Mouse (Mus musculus): ENCODE data around the gene Trmo. TPM values are rescaled to one million over a fixed set of nuclear protein-coding genes. Genes with fewer than 3 reads are reported as not detected.

Trmo gene
- polyA plus RNA-seq, 1 experiment from 2014 or later = 6.1 TPM

DNA sequence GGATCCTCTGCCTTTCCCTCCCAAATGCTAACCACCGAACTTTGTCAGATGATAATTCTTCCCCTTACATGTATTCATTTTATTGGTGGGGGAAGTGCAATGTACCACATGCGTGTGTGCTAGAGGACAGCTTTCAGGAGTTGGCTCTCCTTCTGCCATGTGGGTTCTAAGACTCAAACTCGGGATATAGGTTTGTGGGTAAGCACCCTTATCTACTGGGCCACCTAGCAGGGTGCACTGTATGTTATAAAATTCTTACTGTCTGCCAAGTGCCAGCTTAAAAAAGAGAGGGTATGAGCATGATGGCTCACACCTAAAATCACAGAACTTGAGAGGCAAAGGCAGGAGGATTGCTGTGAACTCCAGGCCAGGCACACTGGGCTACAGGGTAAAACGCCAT, 9.6 kb upstream of the Trmo start:
- Histone ChIP-seq H3K4me1 (ENCODE audit: insufficient read depth) (peaks cover 9% of the 10 kb centered on the region; the same call in 1 of the 2 replicates), H3K9me3 (ENCODE audit: low read length) (no peaks in the 10 kb centered on the region), H3K9ac (replicated peaks) (no peak overlapping the region; the same call in 1 of the 2 replicates), H3K4me3 (ENCODE audit: low read depth, low read length) (peak overlapping the region; percentile 54), H3K36me3 (replicated peaks; ENCODE audit: insufficient read depth, low read length) (peaks cover 56% of the 10 kb centered on the region), H3K27me3 (ENCODE audit: insufficient read depth, low read length) (no peaks in the 10 kb centered on the region), H3K4me2 (ENCODE audit: low read depth, low read length) (peak overlapping the region; percentile 67), H3K27ac (ENCODE audit: low read depth) (peak overlapping the region; percentile 42; the same call in 1 of the 2 replicates)
- TF ChIP-seq EP300 (IDR thresholded peaks at IDR 0.05; ENCODE audit: low read depth) = no peak
- no peak for TF ChIP-seq CTCF (IDR thresholded peaks at IDR 0.05; ENCODE audit: low read depth)
- 54% methylated on average over 4 of the region's 4 CpGs for WGBS (ENCODE audit: insufficient replicate concordance)
- no peak for DNase-seq
- no peak for ATAC-seq

DNA sequence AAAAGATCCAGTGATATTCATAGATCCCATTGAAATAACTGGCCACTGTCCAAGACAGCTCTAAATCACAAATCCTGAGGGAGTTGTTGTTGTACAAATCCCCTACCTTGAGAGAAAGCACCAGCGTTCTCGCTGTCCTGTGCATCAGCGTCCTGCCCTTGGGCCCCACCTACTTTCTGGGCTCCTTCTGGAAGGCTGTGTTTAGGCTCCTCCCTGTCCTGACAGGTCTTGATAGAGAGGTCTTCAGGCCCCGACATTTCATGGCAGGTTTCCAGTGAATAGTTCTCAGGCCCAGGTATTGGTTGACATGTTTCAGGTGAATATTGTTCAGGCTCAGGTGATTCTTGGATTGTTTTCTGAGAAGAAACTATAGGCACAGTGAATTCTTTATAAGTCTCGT, 6.5 kb upstream of the Trmo start:
- peaks cover 10% of the 10 kb centered on the region; the same call in 1 of the 2 replicates for H3K4me1 ChIP-seq (ENCODE audit: insufficient read depth)
- WGBS (ENCODE audit: insufficient replicate concordance) = 39% methylated on average over 5 of the region's 5 CpGs
- no peaks in the 10 kb centered on the region for H3K27me3 ChIP-seq (ENCODE audit: insufficient read depth, low read length)
- peak overlapping the region; percentile 29; the same call in 1 of the 2 replicates for H3K27ac ChIP-seq (ENCODE audit: low read depth)
- H3K9me3 ChIP-seq (ENCODE audit: low read length) = no peaks in the 10 kb centered on the region
- DNase-seq (peak; percentile 68), ATAC-seq (peak; percentile 76)
- peak overlapping the region; percentile 67 for H3K4me2 ChIP-seq (ENCODE audit: low read depth, low read length)
- TF ChIP-seq EP300 (IDR thresholded peaks at IDR 0.05; ENCODE audit: low read depth) = peak; percentile 35; the same call in 1 of the 2 replicates
- TF ChIP-seq CTCF (IDR thresholded peaks at IDR 0.05; ENCODE audit: low read depth) = no peak
- peak overlapping the region; percentile 17 for H3K4me3 ChIP-seq (ENCODE audit: low read depth, low read length)
- peaks cover 60% of the 10 kb centered on the region for H3K36me3 ChIP-seq (replicated peaks; ENCODE audit: insufficient read depth, low read length)
- peak overlapping the region; percentile 27 for H3K9ac ChIP-seq (replicated peaks)

DNA sequence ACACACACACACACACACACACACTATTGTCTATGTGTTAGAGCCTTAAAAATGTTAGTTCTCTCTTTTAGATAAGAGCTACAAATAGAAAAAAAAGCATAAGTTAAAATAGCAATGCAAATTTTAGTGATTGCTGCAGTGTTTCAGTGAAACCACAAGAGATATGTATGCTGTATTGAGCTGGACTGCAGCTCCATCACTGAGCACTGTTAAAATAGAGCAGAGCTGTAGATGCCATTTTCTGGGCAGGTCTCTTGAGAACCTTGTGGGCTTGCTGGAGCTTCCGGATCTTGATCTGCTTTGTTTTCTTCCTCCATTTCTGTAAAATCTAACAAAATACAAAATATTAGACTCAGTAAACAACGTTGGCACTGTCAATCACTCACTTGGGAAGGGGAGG, 5.2 kb upstream of the Trmo start:
- no peak for DNase-seq
- Histone ChIP-seq H3K4me2 (ENCODE audit: low read depth, low read length) (peak overlapping the region; percentile 20; the same call in 1 of the 2 replicates), H3K27ac (ENCODE audit: low read depth) (no peak overlapping the region), H3K9me3 (ENCODE audit: low read length) (no peaks in the 10 kb centered on the region), H3K4me1 (ENCODE audit: insufficient read depth) (peaks cover 16% of the 10 kb centered on the region; the same call in 1 of the 2 replicates), H3K36me3 (replicated peaks; ENCODE audit: insufficient read depth, low read length) (peaks cover 46% of the 10 kb centered on the region), H3K9ac (replicated peaks) (no peak overlapping the region), H3K4me3 (ENCODE audit: low read depth, low read length) (no peak overlapping the region), H3K27me3 (ENCODE audit: insufficient read depth, low read length) (no peaks in the 10 kb centered on the region)
- WGBS (ENCODE audit: insufficient replicate concordance) = 84% methylated on average over 2 of the region's 2 CpGs
- no peak for ATAC-seq
- TF ChIP-seq EP300 (IDR thresholded peaks at IDR 0.05; ENCODE audit: low read depth) = no peak
- TF ChIP-seq CTCF (IDR thresholded peaks at IDR 0.05; ENCODE audit: low read depth) = no peak

DNA sequence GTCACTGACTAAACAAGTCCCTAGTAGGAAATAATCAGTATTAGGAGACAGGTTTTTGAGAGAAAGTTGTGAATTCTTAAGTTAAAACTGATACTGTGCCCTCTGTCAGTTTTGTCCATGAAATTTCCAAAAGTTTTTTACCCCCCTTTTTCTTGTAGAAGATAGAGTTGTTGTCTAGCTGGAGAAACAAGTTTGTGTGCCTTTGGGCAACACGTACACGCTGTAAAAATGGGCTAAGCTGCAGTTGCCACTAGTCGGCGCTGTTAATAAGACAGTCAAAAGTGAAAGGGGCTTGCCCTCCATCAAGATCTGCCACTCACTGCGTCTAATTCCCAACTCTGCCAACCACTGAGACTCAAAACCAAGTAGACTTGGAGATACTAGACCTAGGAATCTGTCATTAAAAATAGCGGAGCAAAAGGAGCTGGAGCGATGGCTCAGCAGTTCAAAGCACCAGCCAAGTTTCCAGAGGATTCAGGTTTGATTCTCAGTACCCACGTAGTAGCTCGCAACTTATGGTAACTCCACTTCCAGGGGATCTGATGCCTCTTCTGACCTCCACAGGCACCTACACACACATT, 1.2 kb upstream of the Trmo start:
- Histone ChIP-seq H3K27ac (ENCODE audit: low read depth) (peak overlapping the region; percentile 92), H3K4me1 (ENCODE audit: insufficient read depth) (peaks cover 7% of the 10 kb centered on the region; the same call in 1 of the 2 replicates), H3K36me3 (replicated peaks; ENCODE audit: insufficient read depth, low read length) (peaks cover 40% of the 10 kb centered on the region), H3K27me3 (ENCODE audit: insufficient read depth, low read length) (no peaks in the 10 kb centered on the region), H3K4me3 (ENCODE audit: low read depth, low read length) (peak overlapping the region; percentile 71), H3K4me2 (ENCODE audit: low read depth, low read length) (peak overlapping the region; percentile 79), H3K9me3 (ENCODE audit: low read length) (no peaks in the 10 kb centered on the region), H3K9ac (replicated peaks) (peak overlapping the region; percentile 88)
- ATAC-seq (peak; percentile 48), DNase-seq (peak; percentile 89)
- TF ChIP-seq CTCF (IDR thresholded peaks at IDR 0.05; ENCODE audit: low read depth) (peak; percentile 95), EP300 (IDR thresholded peaks at IDR 0.05; ENCODE audit: low read depth) (no peak; the same call in 1 of the 2 replicates)
- WGBS (ENCODE audit: insufficient replicate concordance) = 16% methylated on average over 9 of the region's 9 CpGs

DNA sequence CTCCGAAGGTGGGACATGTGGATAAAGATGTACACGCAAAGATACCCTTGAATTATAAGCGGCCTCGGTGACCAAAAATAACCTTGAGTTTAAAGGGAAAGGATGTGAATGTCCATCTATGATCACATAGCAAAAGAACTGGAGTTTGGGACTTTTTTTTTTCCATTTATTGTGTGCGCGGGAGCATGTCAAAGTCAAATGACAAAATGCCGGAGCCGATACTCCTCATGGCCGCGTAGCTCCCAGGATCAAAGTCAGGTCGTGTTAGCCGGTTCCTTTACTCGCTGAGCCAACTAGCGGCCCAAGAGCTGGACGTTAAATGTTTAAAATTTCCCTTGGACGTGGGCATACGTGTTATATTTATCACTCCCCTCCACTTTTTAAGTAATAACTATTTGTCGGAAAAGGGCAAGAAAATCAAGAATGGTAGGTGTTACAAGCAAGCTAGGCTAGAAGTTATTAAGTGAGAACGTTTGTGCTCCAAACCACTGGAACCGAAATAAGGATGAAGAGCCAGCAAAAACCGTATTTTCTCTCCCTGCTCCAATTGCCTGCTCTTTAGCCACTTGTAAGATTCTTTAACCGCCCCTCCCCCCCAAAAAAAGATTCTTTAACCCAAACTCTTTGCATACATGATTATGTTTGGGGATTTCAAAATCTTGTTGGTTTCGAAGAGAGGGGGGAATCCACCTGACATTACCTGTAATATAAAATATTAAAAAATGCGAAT, 540 bp upstream of the Trmo start:
- H3K27me3 ChIP-seq (ENCODE audit: insufficient read depth, low read length) = no peaks in the 10 kb centered on the region
- H3K4me2 ChIP-seq (ENCODE audit: low read depth, low read length) = peak overlapping the region; percentile 79
- under 1% methylated on average over 24 of the region's 24 CpGs for WGBS (ENCODE audit: insufficient replicate concordance)
- peaks cover 7% of the 10 kb centered on the region; the same call in 1 of the 2 replicates for H3K4me1 ChIP-seq (ENCODE audit: insufficient read depth)
- peaks cover 46% of the 10 kb centered on the region for H3K36me3 ChIP-seq (replicated peaks; ENCODE audit: insufficient read depth, low read length)
- peak overlapping the region; percentile 92 for H3K27ac ChIP-seq (ENCODE audit: low read depth)
- 0 out of 2 replicates have a peak, but pooled peaks have one; percentile 12 for ATAC-seq
- peak overlapping the region; percentile 71 for H3K4me3 ChIP-seq (ENCODE audit: low read depth, low read length)
- TF ChIP-seq CTCF (IDR thresholded peaks at IDR 0.05; ENCODE audit: low read depth) (no peak), EP300 (IDR thresholded peaks at IDR 0.05; ENCODE audit: low read depth) (peak; percentile 2; the same call in 1 of the 2 replicates)
- no peaks in the 10 kb centered on the region for H3K9me3 ChIP-seq (ENCODE audit: low read length)
- DNase-seq = peak; percentile 52
- H3K9ac ChIP-seq (replicated peaks) = peak overlapping the region; percentile 88

DNA sequence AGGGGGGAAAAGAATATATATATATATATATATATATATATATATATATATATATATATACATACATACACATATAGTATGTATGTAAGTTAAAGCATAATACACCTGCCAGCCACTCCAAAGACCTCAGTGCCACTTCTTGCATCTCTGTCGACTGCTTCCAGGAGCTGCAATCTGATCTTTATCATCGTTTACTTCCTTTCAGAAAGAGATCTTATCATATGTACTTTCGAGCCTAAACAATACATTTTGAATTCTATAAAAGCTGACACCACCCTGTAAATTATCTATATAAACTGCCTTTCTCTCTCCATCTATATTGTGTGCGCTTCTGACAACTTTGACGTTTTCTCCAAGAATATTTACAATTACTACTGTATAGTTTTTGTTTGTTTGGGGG, 681 bp downstream of the Trmo start:
- Histone ChIP-seq H3K4me2 (ENCODE audit: low read depth, low read length) (peak overlapping the region; percentile 79), H3K9ac (replicated peaks) (peak overlapping the region; percentile 88), H3K36me3 (replicated peaks; ENCODE audit: insufficient read depth, low read length) (peaks cover 48% of the 10 kb centered on the region), H3K27me3 (ENCODE audit: insufficient read depth, low read length) (no peaks in the 10 kb centered on the region), H3K27ac (ENCODE audit: low read depth) (peak overlapping the region; percentile 92; the same call in 1 of the 2 replicates), H3K9me3 (ENCODE audit: low read length) (no peaks in the 10 kb centered on the region), H3K4me3 (ENCODE audit: low read depth, low read length) (peak overlapping the region; percentile 71), H3K4me1 (ENCODE audit: insufficient read depth) (peaks cover 7% of the 10 kb centered on the region; the same call in 1 of the 2 replicates)
- ATAC-seq = no peak
- DNase-seq = no peak
- no peak for TF ChIP-seq CTCF (IDR thresholded peaks at IDR 0.05; ENCODE audit: low read depth)
- TF ChIP-seq EP300 (IDR thresholded peaks at IDR 0.05; ENCODE audit: low read depth) = no peak
- WGBS (ENCODE audit: insufficient replicate concordance) = 2% methylated on average over 5 of the region's 5 CpGs

All from liver, postnatal 0 days (tissue).